Mouse (Mus musculus) kidney, postnatal 0 days (tissue): ENCODE data around the gene Nsf. TPM values are rescaled to one million over a fixed set of nuclear protein-coding genes. Genes with fewer than 3 reads are reported as not detected.

Experiments
- ATAC-seq: fragments of 200-750 bp; cut with Nextera tagmentation; replicated peaks from 2 replicates; pipeline ENCODE4 v1.8.0; 2017; ENCODE audit warnings: low read depth, moderate number of reproducible peaks, moderate TSS enrichment, moderate library complexity; ENCODE audit not compliant: low FRiP score
- DNase-seq: peaks from one replicate; pipeline ENCODE4 v3.0.0-alpha.2; 2016; ENCODE audit warnings: low spot score
- H3K27ac ChIP-seq: fragments of 300-500 bp; sonication (generic); 2 replicates; pipeline ENCODE4 v1.5.1; 2014; ENCODE audit warnings: mild to moderate bottlenecking
- H3K27me3 ChIP-seq: fragments of 300-500 bp; sonication (generic); 2 replicates; pipeline ENCODE4 v1.6.1; 2014; ENCODE audit warnings: low read length, mixed read lengths; ENCODE audit not compliant: insufficient read depth
- H3K36me3 ChIP-seq: fragments of 300-500 bp; sonication (generic); 2 replicates; pipeline ENCODE4 v1.6.1; 2014; ENCODE audit warnings: low read length, mixed read lengths; ENCODE audit not compliant: insufficient read depth
- H3K4me1 ChIP-seq: fragments of 300-500 bp; sonication (generic); replicated peaks from 2 replicates; pipeline ENCODE4 v1.6.1; 2014; ENCODE audit warnings: antibody characterized with exemption, low read length, mixed read lengths; ENCODE audit not compliant: insufficient read depth
- H3K4me2 ChIP-seq: fragments of 300-500 bp; sonication (generic); 2 replicates; pipeline ENCODE4 v1.6.1; 2014; ENCODE audit warnings: mild to moderate bottlenecking, low read length, moderate library complexity, mixed read lengths
- H3K4me3 ChIP-seq: fragments of 300-500 bp; sonication (generic); replicated peaks from 2 replicates; pipeline ENCODE4 v1.5.1; 2014; ENCODE audit warnings: low read depth, low read length
- H3K9ac ChIP-seq: fragments of 300-500 bp; sonication (generic); 2 replicates; pipeline ENCODE4 v1.6.1; 2014; ENCODE audit warnings: low read depth, low read length
- H3K9me3 ChIP-seq: fragments of 300-500 bp; sonication (generic); replicated peaks from 2 replicates; pipeline ENCODE4 v1.6.1; 2016; ENCODE audit warnings: low read length, inconsistent platforms, mixed read lengths
- CTCF ChIP-seq: IDR thresholded peaks from 2 replicates; pipeline ENCODE4 v1.5.1; 2016; ENCODE audit warnings: antibody characterized with exemption, low read depth, mild to moderate bottlenecking, moderate library complexity
- WGBS: fragments of 180-500 bp; shearing (Covaris S2); extraction: QIAGEN DNeasy Blood & Tissue Kit; methylation state at CpG from one replicate; pipeline ENCODE4 v1.1.7; 2014; 5-methylcytosine and 5-hydroxymethylcytosine counted together
- polyA plus RNA-seq: library from polyadenylated mRNA; unstranded; fragments of >200 nt; fragmentation: Nextera tagmentation; extraction: Ambion mirVana; gene quantifications from 2 replicates; pipeline ENCODE4 v1.2.1, GENCODE M21; 2015

Gene Nsf
- polyA plus RNA-seq, 1 experiment from 2014 or later, result 37.1 TPM

DNA sequence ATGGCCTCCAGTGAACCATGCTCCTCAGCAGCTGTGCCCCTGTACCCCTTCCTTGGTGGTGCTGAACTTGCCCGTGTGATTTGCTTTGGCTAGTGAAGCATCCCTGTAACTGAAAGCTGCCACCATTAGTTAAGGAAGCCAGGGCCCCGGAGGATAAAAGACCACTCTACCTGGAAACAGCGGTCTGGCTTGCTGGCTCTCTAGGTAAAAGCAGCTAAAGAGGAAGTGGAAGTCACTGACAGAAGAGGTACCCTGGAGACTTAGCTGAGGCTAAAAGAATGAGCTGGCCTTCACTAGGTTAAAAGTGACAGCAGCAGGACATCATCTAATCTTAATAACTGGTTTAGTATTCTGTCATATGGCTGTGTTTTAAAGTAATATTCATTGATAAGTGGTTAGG, 17.0 kb upstream of the Nsf start:
- Histone ChIP-seq H3K4me3 (no peak overlapping the region), H3K36me3 (peaks cover 29% of the 10 kb centered on the region), H3K27ac (no peak overlapping the region), H3K9ac (no peak overlapping the region), H3K4me1 (0 out of 2 replicates have a peak, but pooled peaks cover 4% of the 10 kb centered on the region), H3K27me3 (no peaks in the 10 kb centered on the region), H3K4me2 (no peak overlapping the region), H3K9me3 (no peaks in the 10 kb centered on the region)
- ATAC-seq, result no peak
- DNase-seq, result no peak
- TF ChIP-seq CTCF, result no peak
- WGBS, result 90% methylated on average over 3 of the region's 3 CpGs

DNA sequence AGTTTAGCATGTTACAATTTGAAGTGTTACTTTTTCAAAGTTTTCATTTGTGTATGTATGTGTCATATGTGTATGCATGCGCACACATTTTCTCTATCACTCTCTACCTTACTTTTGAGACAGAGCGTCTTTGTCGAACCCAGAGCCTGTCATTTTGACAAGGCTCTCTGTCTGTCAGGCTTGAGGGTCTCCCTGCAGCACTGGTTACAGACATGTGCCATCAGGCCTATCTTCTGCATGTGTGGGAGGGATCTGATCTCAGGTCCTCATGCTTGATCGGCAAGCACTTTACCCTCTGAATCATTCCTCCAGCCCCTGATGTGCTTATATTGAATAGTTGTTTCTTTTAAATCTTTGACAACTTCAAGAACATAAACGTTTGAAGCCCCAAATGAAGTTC, 15.4 kb upstream of the Nsf start:
- DNase-seq (no peak), ATAC-seq (no peak)
- H3K27ac ChIP-seq, result no peak overlapping the region
- 86% methylated on average over 5 of the region's 5 CpGs for WGBS
- H3K4me2 ChIP-seq, result no peak overlapping the region
- H3K4me1 ChIP-seq, result 0 out of 2 replicates have a peak, but pooled peaks cover 4% of the 10 kb centered on the region
- H3K4me3 ChIP-seq, result no peak overlapping the region
- H3K9ac ChIP-seq, result no peak overlapping the region
- no peaks in the 10 kb centered on the region for H3K9me3 ChIP-seq
- no peak for TF ChIP-seq CTCF
- H3K36me3 ChIP-seq, result peaks cover 23% of the 10 kb centered on the region
- no peaks in the 10 kb centered on the region for H3K27me3 ChIP-seq

- ATAC-seq, result no peak
- no peak for TF ChIP-seq CTCF
- Histone ChIP-seq H3K36me3 (peaks cover 11% of the 10 kb centered on the region; the same call in 1 of the 2 replicates), H3K27ac (peak overlapping the region; percentile 95), H3K4me2 (peak overlapping the region; percentile 83), H3K9me3 (no peaks in the 10 kb centered on the region), H3K4me3 (peak overlapping the region; percentile 84), H3K4me1 (0 out of 2 replicates have a peak, but pooled peaks cover 4% of the 10 kb centered on the region), H3K27me3 (no peaks in the 10 kb centered on the region), H3K9ac (peak overlapping the region; percentile 79)
- under 1% methylated on average over 20 of the region's 20 CpGs for WGBS
- DNase-seq, result peak; percentile 25
These were observed 13.4 kb upstream of the Nsf start for GRCm38 (mm10) chr11:103967106-103967735.

DNA sequence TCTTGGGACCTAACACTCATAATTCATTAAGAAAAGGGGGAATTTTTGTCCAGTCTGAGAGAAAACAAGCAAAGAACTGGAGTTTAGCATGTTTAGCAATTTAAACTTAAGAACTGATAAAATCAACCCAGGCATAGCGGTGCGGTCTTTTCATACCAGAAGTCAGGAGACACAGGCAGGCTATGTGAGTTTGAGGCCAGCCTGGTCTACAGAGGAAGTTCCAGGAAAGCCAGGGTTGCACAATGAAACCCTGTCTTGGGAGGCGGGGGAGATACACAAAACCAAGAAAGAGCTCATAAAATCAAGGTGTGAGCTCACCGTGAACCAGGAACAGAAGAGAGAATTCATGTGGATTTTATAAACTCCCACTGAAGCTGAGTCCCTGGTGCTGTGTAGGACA, 3.0 kb upstream of the Nsf start:
- no peaks in the 10 kb centered on the region for H3K36me3 ChIP-seq
- DNase-seq (no peak), ATAC-seq (no peak)
- TF ChIP-seq CTCF, result no peak
- no peak overlapping the region for H3K4me2 ChIP-seq
- peaks cover 3% of the 10 kb centered on the region; the same call in 1 of the 2 replicates for H3K4me1 ChIP-seq
- 67% methylated on average over 4 of the region's 4 CpGs for WGBS
- H3K9ac ChIP-seq, result no peak overlapping the region
- no peaks in the 10 kb centered on the region for H3K27me3 ChIP-seq
- H3K27ac ChIP-seq, result no peak overlapping the region
- H3K9me3 ChIP-seq, result no peaks in the 10 kb centered on the region
- no peak overlapping the region for H3K4me3 ChIP-seq

DNA sequence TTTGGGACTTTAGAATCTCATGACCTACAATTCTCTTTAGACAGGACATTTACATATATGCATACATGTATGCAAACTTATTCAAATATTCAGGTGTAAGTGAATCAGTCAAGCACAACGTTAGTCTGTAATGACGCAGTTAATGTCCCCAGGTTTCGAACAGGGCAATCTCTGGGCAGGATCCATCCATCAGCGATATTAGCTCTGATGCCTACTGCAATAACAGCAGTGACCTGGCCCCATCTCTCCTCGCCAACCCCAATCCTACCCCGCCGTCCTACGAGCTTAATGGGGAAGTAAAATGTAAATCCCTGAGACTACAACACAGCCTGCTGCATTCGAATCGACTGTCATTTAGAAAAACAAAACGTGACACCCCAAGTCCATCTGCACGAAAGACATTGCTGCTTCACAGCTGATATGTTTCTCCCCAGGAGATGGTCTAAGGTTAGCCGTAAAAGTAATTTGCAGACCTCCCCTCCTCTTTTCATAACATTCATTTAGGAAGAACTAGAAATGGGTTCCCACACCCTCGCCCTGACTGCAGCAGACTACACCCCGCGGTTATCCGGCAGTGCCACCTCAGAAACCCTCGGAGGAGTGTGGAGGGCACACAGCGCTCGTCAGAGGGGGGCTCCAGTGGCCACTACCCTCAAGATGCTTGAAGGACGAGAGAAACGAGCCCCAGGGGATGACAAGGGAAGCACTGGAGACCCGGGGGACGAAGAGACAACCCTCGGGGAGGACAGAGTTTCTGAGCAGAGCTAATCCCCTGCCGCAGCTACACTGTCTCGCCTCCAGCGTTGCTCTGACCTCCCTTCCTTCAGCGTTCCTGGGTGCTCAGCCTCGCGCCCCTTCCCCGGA, 592 bp downstream of the Nsf start:
- peaks cover 3% of the 10 kb centered on the region; the same call in 1 of the 2 replicates for H3K4me1 ChIP-seq
- no peaks in the 10 kb centered on the region for H3K9me3 ChIP-seq
- H3K4me2 ChIP-seq, result peak overlapping the region; percentile 94
- H3K36me3 ChIP-seq, result no peaks in the 10 kb centered on the region
- peak overlapping the region; percentile 88 for H3K9ac ChIP-seq
- H3K27ac ChIP-seq, result peak overlapping the region; percentile 60; the same call in 1 of the 2 replicates
- 1% methylated on average over 29 of the region's 32 CpGs for WGBS
- H3K27me3 ChIP-seq, result no peaks in the 10 kb centered on the region
- peak overlapping the region; percentile 89 for H3K4me3 ChIP-seq
- no peak for ATAC-seq
- TF ChIP-seq CTCF, result no peak
- no peak for DNase-seq

- Histone ChIP-seq H3K27ac (no peak overlapping the region), H3K27me3 (no peaks in the 10 kb centered on the region), H3K9ac (0 out of 2 replicates have a peak overlapping the region, but pooled peaks have one; percentile 88), H3K4me1 (peaks cover 3% of the 10 kb centered on the region; the same call in 1 of the 2 replicates), H3K36me3 (no peaks in the 10 kb centered on the region), H3K4me3 (no peak overlapping the region), H3K4me2 (peak overlapping the region; percentile 94), H3K9me3 (no peaks in the 10 kb centered on the region)
- 83% methylated on average over 5 of the region's 5 CpGs for WGBS
- TF ChIP-seq CTCF, result no peak
- ATAC-seq (no peak), DNase-seq (no peak)
These were observed 1.2 kb downstream of the Nsf start for GRCm38 (mm10) chr11:103952635-103953031.
